Mouse (Mus musculus) urinary bladder, postnatal 10 days (tissue): Measurements from ENCODE around the gene Sec16a.

Source experiments
- DNase-seq: peaks from one replicate; pipeline ENCODE4 v3.0.0; 2022; ENCODE audit warnings: low spot score

The Sec16a gene

DNA sequence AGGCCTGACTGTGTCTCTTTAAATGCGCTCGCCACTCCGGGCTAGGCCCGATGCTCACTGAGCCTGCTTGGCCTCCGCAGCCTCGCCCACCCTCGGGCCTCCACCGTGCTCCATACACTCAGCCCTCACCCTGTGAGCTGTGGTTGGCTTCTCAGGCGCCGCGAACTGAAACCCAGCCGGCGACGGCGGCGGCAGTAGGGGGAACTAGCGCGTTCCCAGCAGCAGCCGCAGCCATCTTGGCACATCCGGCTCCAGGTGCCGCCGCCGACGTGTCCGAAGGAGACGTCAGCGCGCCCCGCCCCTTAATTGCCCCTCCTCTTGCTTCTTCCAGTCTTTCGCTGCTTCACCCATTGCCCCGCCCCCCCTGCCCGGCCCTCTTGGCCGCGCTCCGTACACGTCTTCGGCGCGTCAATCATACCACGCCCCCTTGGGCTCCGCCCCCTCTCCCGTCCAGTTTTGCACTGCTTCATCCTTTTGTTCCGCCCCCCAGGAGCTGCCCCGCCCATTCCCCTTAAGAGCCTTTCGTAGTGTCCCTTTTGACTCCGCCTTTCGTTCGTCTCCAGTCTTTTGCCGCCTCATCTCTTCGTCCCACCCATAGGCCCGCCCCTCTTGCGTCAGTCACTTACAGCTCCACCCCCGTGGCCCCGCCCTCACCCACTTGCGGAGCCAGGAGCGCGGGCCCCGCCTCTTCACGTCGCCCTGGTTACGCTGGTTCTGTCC lies at the start of gene Sec16a:
Sec16a (minus strand) TSS at position 271 of the 720 bp plus-strand sequence.
- DNase-seq = peak; percentile 98

GRCm38 (mm10) chr2:26494396-26494795 lies 49.4 kb upstream of the Sec16a start:
- no peak for DNase-seq

DNA sequence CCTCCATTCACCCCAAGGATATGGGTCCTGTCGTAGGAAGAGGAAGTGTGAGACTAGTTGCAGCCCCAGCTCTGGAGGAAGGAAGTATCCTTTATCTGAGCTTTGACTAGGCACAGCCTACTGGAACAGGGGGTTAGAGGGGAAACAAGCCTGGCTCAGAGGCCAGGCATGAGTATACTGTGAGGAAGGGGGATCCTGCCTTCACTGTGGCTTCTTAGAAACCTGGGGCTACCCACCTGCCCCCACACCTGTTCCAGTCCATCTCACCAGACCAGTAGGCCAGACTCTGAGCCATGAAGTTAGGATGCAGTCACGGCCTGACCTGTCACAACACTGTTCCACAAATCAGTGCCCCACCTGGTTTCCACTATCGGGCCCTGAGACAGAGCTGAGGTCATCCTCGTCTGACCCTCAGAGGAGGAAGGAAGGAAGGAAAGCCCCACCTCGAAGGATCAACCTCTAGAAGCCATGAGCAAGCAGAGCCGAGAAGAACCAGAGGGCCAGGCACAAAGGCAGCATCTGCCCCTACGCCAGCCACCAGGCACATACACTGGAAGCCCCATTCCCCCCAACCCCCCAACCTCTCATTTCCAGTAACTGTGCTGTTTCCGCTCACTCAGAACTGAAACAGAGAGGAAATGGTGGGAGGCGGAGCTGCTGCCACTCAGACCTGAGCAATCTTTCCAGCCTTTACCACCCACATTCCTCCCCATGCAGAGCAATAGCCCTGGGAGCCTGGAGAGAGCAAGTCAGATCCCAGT lies 48.2 kb upstream of the Sec16a start:
- DNase-seq = no peak

DNA sequence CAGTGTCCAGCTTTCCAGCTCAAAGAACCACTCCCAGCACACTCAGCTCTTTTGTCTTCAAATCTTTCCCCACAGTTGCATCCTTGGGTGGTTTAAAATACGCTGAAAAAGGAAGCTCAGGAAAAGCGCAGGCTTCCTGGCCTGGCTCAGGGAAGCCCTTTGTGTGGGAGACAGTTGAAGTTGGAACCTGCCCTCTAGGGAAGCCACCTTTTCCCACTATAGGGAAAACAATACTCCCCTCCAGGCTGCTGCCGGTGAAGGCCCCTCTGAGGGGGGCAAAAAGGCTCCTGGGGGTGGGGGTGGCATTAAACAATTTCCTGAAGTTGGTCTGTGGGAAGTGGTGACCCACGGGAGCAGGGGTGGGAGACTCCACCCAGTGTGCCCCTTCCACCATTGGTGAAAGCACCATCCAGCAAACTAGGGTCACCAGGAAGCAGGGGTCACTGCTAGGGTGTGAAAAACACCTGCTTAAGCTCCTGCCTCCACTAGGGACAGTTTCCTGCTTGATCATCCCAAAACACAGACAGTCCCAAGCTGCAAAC lies 45.8 kb upstream of the Sec16a start:
- DNase-seq = no peak

DNA sequence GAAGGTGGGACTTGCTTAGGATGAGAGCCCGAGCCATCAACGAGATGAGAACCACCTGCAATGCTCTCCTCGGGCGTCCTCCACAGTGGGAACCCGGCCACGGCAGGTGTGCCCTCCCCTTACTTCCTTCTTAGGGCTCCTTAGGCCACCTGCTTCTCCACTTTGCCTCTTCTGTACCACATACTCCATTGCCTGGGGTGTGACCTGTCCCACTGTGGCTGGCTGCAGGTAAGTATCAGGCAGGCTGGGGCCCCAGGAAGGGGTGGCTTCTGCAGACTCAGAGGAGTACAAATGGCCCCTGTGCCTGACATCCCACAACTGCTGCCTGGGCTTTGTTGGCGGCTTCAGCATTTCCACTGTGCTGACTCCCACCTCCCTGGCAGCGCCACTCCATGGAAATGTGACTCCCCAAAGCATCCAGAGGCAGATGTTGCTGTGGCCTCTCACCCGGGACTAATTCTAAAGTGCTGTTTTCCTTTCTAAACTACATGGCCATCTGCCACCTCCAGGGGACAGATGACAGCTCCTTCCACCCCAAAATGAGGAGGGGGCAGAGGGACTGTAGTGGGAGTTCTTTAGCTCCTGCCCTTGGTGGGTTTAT lies 43.6 kb upstream of the Sec16a start:
- DNase-seq = no peak

DNA sequence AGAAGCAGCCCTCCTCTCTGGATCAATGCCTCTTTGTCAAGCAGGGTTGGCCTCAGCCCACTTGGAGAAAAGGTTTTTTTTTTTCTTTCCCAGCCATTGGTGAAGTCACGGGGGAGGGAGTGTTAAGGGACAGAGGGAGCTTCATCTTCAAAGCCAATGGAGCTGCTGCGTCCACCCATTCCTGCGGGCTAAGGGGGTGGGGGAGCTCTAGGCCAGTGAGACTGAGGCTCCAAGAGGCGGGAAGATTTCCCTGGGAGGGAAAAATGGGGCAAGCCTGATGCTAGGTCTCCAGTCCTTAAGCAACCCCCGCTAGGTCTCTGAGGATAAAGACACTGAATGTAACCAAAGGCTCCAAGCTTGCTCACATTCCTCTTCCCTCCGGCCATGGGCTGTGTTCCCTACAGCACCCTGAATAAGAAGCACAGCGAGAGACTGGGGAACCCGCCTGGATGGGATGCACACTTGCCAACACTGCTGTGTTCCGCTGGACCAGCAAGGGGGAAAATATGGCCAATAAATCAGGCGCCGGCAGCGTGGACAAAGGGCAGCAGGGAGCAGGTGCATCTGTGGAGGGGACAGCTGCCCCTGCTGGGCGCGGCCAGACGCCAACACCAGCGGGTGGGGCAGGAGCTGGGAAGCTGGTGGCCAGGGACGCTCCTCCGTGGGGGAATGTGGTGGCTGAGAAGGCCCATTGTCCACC lies 42.5 kb upstream of the Sec16a start:
- DNase-seq = no peak

DNA sequence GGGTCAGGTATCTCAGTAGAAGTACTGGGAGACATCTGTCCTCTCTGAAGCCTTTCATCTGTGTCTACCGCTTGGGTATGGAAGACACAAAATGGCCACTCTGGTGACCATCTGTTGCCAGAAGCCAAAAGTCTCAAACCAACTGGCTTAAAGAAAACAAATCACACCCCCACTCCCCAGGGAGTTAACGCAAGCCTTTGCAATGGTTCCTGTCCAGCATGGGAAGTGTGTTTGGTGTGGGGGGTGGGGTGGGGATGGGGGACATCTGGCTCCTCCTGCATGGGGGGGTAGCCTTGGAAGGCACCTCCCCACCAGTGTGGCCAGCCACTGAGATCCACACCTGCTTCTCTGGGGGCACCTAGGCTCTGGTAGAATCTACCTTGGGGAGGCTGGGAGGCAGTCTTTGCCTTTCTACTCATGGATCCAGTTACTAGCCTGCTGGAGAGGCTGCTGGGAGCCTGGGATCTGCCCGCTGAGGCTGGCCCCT lies 41.9 kb upstream of the Sec16a start:
- DNase-seq = no peak

GRCm38 (mm10) chr2:26486264-26486810 lies 41.3 kb upstream of the Sec16a start:
- no peak for DNase-seq

GRCm38 (mm10) chr2:26485710-26486109 lies 40.7 kb upstream of the Sec16a start:
- DNase-seq = no peak

DNA sequence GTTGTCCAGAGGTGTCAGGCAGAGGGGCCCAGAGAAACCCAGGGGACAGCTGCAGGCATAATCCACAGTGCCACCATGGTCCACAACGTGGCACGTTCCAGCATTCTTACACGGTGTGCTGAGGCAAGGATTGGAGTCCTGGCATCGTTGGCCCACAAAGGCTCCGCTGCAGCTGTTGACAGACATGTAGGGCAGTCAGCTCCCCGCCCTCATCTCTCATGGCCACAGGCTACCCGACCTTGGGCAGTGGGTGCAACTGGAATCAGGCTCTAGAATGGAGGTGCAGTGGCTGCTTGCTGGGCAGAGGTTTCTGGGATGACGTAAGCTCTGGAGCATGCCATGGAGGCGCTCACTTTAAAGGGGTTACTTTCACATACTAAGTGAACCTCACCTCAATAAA lies 40.3 kb upstream of the Sec16a start:
- no peak for DNase-seq

- no peak for DNase-seq
Measured at GRCm38 (mm10) chr2:26484169-26484568, 39.2 kb upstream of the Sec16a start.

- no peak for DNase-seq
Measured at GRCm38 (mm10) chr2:26483230-26483869, 38.3 kb upstream of the Sec16a start.

GRCm38 (mm10) chr2:26482824-26483223 lies 37.8 kb upstream of the Sec16a start:
- no peak for DNase-seq

- no peak for DNase-seq
Measured at GRCm38 (mm10) chr2:26481724-26482495, 36.9 kb upstream of the Sec16a start.

DNA sequence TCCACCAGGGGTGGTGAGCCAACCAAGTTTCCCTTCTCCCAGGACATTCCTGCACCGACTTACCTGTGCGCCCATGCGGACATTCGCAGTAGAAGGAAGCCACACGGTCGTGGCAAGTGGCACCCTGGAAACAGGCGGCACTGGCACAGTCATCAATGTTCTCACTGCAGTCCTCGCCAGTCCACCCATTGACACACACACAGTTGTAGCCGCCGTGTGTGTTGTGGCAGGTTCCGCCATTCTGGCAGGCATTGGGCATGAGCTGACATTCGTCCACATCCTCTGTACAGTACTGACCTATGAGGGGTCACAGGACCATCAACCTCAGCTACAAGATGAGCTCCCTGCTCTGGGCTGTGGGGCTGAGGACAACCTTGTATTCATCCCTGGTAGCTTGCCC lies 35.9 kb upstream of the Sec16a start:
- no peak for DNase-seq

DNA sequence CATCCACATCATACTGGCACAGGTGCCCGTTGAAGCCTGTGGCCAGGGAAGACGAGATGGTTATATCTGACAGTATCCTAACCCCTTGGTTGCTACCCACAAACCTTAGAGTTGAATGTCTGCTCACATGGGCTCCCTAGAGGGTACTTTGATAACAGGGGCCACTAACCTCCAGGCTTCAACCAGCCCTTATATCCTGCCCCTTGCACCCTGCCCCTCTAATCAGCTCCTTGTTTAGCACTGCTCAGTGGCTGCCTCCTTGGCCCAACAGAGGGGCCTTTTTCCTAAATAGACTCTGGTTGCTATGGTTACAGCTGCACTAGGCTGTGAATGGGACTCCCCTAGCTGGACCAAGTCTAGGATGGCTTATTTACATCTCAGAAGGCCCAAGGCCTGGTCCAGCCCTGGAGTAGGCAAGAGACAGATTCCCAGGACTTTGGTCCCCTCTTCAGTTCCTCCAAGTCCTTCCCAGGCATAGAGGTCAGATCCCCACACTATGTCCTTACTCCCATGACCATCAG lies 33.7 kb upstream of the Sec16a start:
- DNase-seq = no peak

DNA sequence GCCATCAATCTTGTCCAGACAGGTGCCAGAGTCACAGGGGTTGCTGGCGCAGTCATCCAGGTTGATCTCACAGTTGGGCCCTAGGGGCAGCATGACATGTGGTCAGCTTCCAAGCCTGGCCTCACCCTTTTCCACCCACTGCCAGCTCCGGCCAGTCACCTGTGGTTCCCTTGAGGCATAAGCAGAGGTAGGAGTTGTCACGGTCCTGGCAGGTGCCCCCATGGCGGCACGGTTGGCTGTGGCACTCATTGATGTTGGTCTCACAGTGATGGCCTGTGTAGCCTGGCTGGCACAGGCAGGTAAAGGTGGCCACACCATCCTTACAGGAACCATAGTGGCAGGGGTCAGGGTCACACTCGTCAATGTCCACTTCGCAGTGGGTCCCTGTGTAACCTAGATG lies 32.9 kb upstream of the Sec16a start:
- DNase-seq = no peak

- DNase-seq = no peak
Measured at GRCm38 (mm10) chr2:26475505-26476430, 30.8 kb upstream of the Sec16a start.
